13 mouse cellular contexts compared by ENCODE assay signal in genomic region chr7:88187555-88187954, GRCm38 (mm10).
"Had no signal": no experiment of that assay in that cellular context is flagged by ENCODE, and none has a peak within 500 bp of the region (broad histone marks: within the 10 kb centered on the region; RNA-seq: fewer than 3 reads in every experiment).

No protein-coding gene starts in this region.

- H3K9me3 ChIP-seq: limb, embryonic 15.5 days; liver, embryonic 12.5 days; lung, embryonic 15.5 days; midbrain, embryonic 12.5 days; neural tube, embryonic 13.5 days had no signal

- ATAC-seq: liver, embryonic 12.5 days; midbrain, embryonic 16.5 days had no signal

- H3K4me3 ChIP-seq: layer of hippocampus, adult 2 months; limb, embryonic 15.5 days; liver, embryonic 12.5 days; lung, embryonic 15.5 days; midbrain, embryonic 12.5 days; neural tube, embryonic 13.5 days had no signal

- H3K27me3 ChIP-seq: limb, embryonic 15.5 days; liver, embryonic 12.5 days; lung, embryonic 15.5 days; midbrain, embryonic 12.5 days; neural tube, embryonic 13.5 days had no signal

- H3K4me2 ChIP-seq: limb, embryonic 15.5 days; liver, embryonic 12.5 days; lung, embryonic 15.5 days; midbrain, embryonic 12.5 days; neural tube, embryonic 13.5 days had no signal

- H3K4me1 ChIP-seq: limb, embryonic 15.5 days; liver, embryonic 12.5 days; lung, embryonic 15.5 days; midbrain, embryonic 12.5 days; neural tube, embryonic 13.5 days had no signal

- H3K9ac ChIP-seq: limb, embryonic 15.5 days; liver, embryonic 12.5 days; lung, embryonic 15.5 days; midbrain, embryonic 12.5 days; neural tube, embryonic 13.5 days had no signal

- H3K27ac ChIP-seq: kidney, postnatal 0 days; layer of hippocampus, adult 2 months; limb, embryonic 15.5 days; liver, embryonic 12.5 days; lung, embryonic 15.5 days; midbrain, embryonic 12.5 days; neural tube, embryonic 13.5 days had no signal

- H3K36me3 ChIP-seq: limb, embryonic 15.5 days; liver, embryonic 12.5 days; lung, embryonic 15.5 days; midbrain, embryonic 12.5 days; neural tube, embryonic 13.5 days had no signal

- DNase-seq: kidney, adult 9 months; kidney, postnatal 4 days; retina, postnatal 1 day; right cerebral cortex, postnatal 14 days; thymus, postnatal 36 days had no signal
